28 mouse cellular contexts compared by ENCODE assay signal in the genomic region with DNA sequence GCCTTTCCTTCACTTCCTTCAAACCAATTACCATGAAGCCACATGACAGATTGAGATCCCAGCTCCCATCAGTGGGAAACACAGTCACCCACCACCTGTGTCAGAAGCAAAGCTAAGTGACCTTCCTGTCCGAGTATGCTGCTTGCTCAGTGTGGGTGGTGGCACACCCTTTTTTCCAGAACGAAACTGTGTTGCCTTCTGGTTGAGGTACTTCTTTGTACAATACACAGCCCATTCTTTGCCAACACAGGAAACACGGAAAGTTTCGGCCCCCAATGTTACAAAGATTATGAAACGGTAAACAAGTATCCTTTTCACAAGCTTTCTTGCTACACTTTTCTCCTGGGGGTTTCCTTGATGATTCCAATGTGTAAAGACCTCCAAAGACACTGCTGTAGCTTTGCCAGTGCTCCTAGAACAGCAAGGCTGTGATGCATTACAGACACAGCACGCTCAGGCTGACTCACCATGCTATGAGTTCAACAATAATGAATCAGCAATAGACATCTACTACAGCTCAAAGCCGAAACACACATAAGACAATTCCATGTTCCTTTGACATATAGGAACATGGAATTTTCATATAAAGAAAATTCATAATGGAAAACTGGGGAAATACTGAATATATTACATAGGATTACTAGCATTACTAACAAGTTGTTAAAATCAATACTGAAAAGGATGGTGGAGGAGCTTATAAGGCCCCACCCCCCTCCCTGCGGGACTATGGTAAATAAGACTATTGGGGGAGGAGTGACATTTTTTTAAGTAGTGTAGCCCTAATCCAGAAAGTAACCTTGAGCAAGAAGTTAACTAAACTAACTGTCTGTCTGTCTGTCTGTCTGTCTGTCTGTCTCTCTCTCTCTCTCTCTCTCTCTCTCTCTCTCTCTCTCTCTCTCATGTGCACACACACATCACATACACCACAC. TPM values are rescaled to one million over a fixed set of nuclear protein-coding genes. Genes with fewer than 3 reads are reported as not detected.
DNase-seq lines count a peak whose midpoint lies in the region; ATAC-seq and TF ChIP-seq lines count a peak whose summit lies in the region.
"Had no signal": no experiment of that assay in that cellular context is flagged by ENCODE, and none has a peak within 500 bp of the region (broad histone marks: within the 10 kb centered on the region; RNA-seq: fewer than 3 reads in every experiment).

No protein-coding gene starts in this region.

- DNase-seq in heart, adult 11 months, result peak; percentile 70
- DNase-seq in testis, postnatal 14 days (ENCODE audit: low spot score), result peak; percentile 62
- no peak for DNase-seq in testis, postnatal 10 days (ENCODE audit: low spot score)
- DNase-seq in liver, embryonic 14.5 days (ENCODE audit: low read depth in 3 of 3, low spot score in 3 of 3), result no peak
- no peak for DNase-seq in liver, postnatal 0 days
- DNase-seq in thymus, adult 2 months, result no peak
- DNase-seq in cerebellum, adult 9-10 months, result no peak
- DNase-seq: adrenal gland, postnatal 10 days; adrenal gland, postnatal 36 days; B cell, adult 2 months; cerebellum, adult 11 months; cerebellum, postnatal 10 days; cerebellum, postnatal 36 days; gastrocnemius, postnatal 10 days; gastrocnemius, postnatal 36 days; heart, postnatal 10 days; heart, postnatal 36 days had no signal

- H3K27ac ChIP-seq in heart, embryonic 12.5 days (ENCODE audit: poor library complexity, severe bottlenecking), result no peak overlapping the region
- no peak overlapping the region for H3K27ac ChIP-seq in liver, embryonic 14.5 days
- no peak overlapping the region for H3K27ac ChIP-seq in liver, postnatal 0 days (ENCODE audit: low read depth)
- no peak overlapping the region for H3K27ac ChIP-seq in thymus, adult 2 months (ENCODE audit: control insufficient read depth, insufficient read depth, low read length)
- H3K27ac ChIP-seq: forebrain, embryonic 10.5 days; forebrain, embryonic 13.5 days; heart, embryonic 15.5 days; hindbrain, embryonic 10.5 days; hindbrain, embryonic 13.5 days had no signal

- TF ChIP-seq EP300 in liver, embryonic 14.5 days (IDR thresholded peaks at IDR 0.05; ENCODE audit: low read depth), result no peak
- no peak for TF ChIP-seq EP300 in liver, postnatal 0 days (IDR thresholded peaks at IDR 0.05; ENCODE audit: low read depth)

- no peaks in the 10 kb centered on the region for H3K27me3 ChIP-seq in heart, embryonic 12.5 days (replicated peaks)
- no peaks in the 10 kb centered on the region for H3K27me3 ChIP-seq in liver, embryonic 14.5 days (ENCODE audit: control insufficient read depth, insufficient read depth, low read length)
- no peaks in the 10 kb centered on the region for H3K27me3 ChIP-seq in liver, postnatal 0 days (ENCODE audit: insufficient read depth, low read length)
- no peaks in the 10 kb centered on the region for H3K27me3 ChIP-seq in thymus, adult 2 months (ENCODE audit: control insufficient read depth, insufficient read depth, low read length)
- H3K27me3 ChIP-seq: CH12.LX; forebrain, embryonic 13.5 days; heart, embryonic 15.5 days; hindbrain, embryonic 13.5 days had no signal

- H3K9ac ChIP-seq in heart, embryonic 12.5 days, result no peak overlapping the region
- no peak overlapping the region for H3K9ac ChIP-seq in liver, embryonic 14.5 days (replicated peaks)
- no peak overlapping the region for H3K9ac ChIP-seq in liver, postnatal 0 days (replicated peaks)
- H3K9ac ChIP-seq: forebrain, embryonic 13.5 days; heart, embryonic 15.5 days; hindbrain, embryonic 13.5 days had no signal

- no peak overlapping the region for H3K4me2 ChIP-seq in heart, embryonic 12.5 days
- no peak overlapping the region for H3K4me2 ChIP-seq in liver, embryonic 14.5 days (ENCODE audit: low read depth)
- no peak overlapping the region for H3K4me2 ChIP-seq in liver, postnatal 0 days (ENCODE audit: low read depth, low read length)
- H3K4me2 ChIP-seq: forebrain, embryonic 13.5 days; heart, embryonic 11.5 days; heart, embryonic 15.5 days; hindbrain, embryonic 13.5 days had no signal

- H3K4me1 ChIP-seq in heart, embryonic 12.5 days (replicated peaks), result peaks cover 8% of the 10 kb centered on the region; the same call in 1 of the 2 replicates
- H3K4me1 ChIP-seq in liver, embryonic 14.5 days (replicated peaks; ENCODE audit: control insufficient read depth in 2 of 2, insufficient read depth in 2 of 2, low read length in 1 of 2), result peaks cover 5 to 6% of the 10 kb centered on the region in 2 experiments; a peak in 3 of 4 replicates
- no peaks in the 10 kb centered on the region for H3K4me1 ChIP-seq in liver, postnatal 0 days (ENCODE audit: insufficient read depth)
- no peaks in the 10 kb centered on the region for H3K4me1 ChIP-seq in thymus, adult 2 months (replicated peaks; ENCODE audit: control insufficient read depth, insufficient read depth, low read length)
- H3K4me1 ChIP-seq: forebrain, embryonic 10.5 days; hindbrain, embryonic 10.5 days had no signal

- ATAC-seq in heart, embryonic 12.5 days (ENCODE audit: insufficient number of reproducible peaks, low FRiP score), result no peak
- peak; percentile 68; the same call in 1 of the 2 replicates for ATAC-seq in liver, embryonic 14.5 days (ENCODE audit: insufficient read depth)
- peak; percentile 53 for ATAC-seq in liver, postnatal 0 days
- ATAC-seq: forebrain, embryonic 13.5 days; forebrain, embryonic 16.5 days; hindbrain, embryonic 16.5 days had no signal

- H3K9me3 ChIP-seq in heart, embryonic 12.5 days (replicated peaks), result peaks cover 4% of the 10 kb centered on the region
- no peaks in the 10 kb centered on the region for H3K9me3 ChIP-seq in liver, embryonic 14.5 days (ENCODE audit: control insufficient read depth, low read length)
- H3K9me3 ChIP-seq in liver, postnatal 0 days (ENCODE audit: low read length), result 0 out of 2 replicates have a peak, but pooled peaks cover 3% of the 10 kb centered on the region

- TF ChIP-seq CTCF in liver, embryonic 14.5 days (IDR thresholded peaks at IDR 0.05; ENCODE audit: low read depth), result no peak
- TF ChIP-seq CTCF in liver, postnatal 0 days (IDR thresholded peaks at IDR 0.05; ENCODE audit: low read depth), result no peak
- TF ChIP-seq CTCF in thymus, adult 2 months (IDR thresholded peaks at IDR 0.05; ENCODE audit: borderline replicate concordance, control insufficient read depth, extremely low read depth, insufficient read depth, low read length, poor library complexity), result no peak

- H3K4me3 ChIP-seq in heart, embryonic 12.5 days, result no peak overlapping the region
- H3K4me3 ChIP-seq in liver, embryonic 14.5 days (ENCODE audit: insufficient read depth in 1 of 2, low read depth in 2 of 2, low read length in 2 of 2), result no peak overlapping the region
- no peak overlapping the region for H3K4me3 ChIP-seq in liver, postnatal 0 days (ENCODE audit: low read depth, low read length)
- no peak overlapping the region for H3K4me3 ChIP-seq in thymus, adult 2 months (ENCODE audit: control insufficient read depth, insufficient read depth, low read length)
- H3K4me3 ChIP-seq: forebrain, embryonic 10.5 days; forebrain, embryonic 13.5 days; heart, embryonic 15.5 days; hindbrain, embryonic 10.5 days; hindbrain, embryonic 13.5 days had no signal

- no peak for TF ChIP-seq POLR2A in thymus, adult 2 months (IDR thresholded peaks at IDR 0.05; ENCODE audit: control insufficient read depth, extremely low read depth, insufficient read depth, low read length, poor library complexity)

- no peaks in the 10 kb centered on the region for H3K36me3 ChIP-seq in heart, embryonic 12.5 days
- no peaks in the 10 kb centered on the region for H3K36me3 ChIP-seq in liver, embryonic 14.5 days (replicated peaks; ENCODE audit: control insufficient read depth, insufficient read depth, low read depth)
- H3K36me3 ChIP-seq in liver, postnatal 0 days (replicated peaks; ENCODE audit: insufficient read depth, low read length), result no peaks in the 10 kb centered on the region
- no peaks in the 10 kb centered on the region for H3K36me3 ChIP-seq in thymus, adult 2 months (ENCODE audit: control insufficient read depth, insufficient read depth, low read length)
- H3K36me3 ChIP-seq: forebrain, embryonic 10.5 days; G1E; heart, embryonic 15.5 days; hindbrain, embryonic 10.5 days had no signal

- WGBS in heart, embryonic 12.5 days, result 80% methylated on average over 8 of the region's 8 CpGs
- 62% methylated on average over 8 of the region's 8 CpGs for WGBS in liver, embryonic 14.5 days (ENCODE audit: insufficient replicate concordance)
- WGBS in liver, postnatal 0 days (ENCODE audit: insufficient replicate concordance), result 68% methylated on average over 8 of the region's 8 CpGs
- 83% methylated on average over 8 of the region's 8 CpGs for WGBS in thymus, adult 2 months

RNA-seq across cellular contexts. Expression of gene Reln, which starts 15.8 kb away (rescaled TPM):
- 4.6 TPM in 2 replicates for polyA plus RNA-seq in heart, embryonic 12.5 days (2016; fragmentation: Nextera tagmentation; extraction: Ambion mirVana)
- 25.4 and 38.7 TPM in 2 replicates for polyA plus RNA-seq in liver, embryonic 14.5 days (2012; rRNA removed)
- polyA plus RNA-seq in liver, embryonic 14.5 days (2014; fragmentation: Nextera tagmentation; extraction: Ambion mirVana), result 25.7 and 27.4 TPM in 2 replicates
- polyA plus RNA-seq in liver, postnatal 0 days (2015; fragmentation: Nextera tagmentation; extraction: Ambion mirVana), result 15.0 and 16.8 TPM in 2 replicates
- polyA plus RNA-seq in thymus, adult 2 months (2012; rRNA removed), result 0.61 and 0.92 TPM in 2 replicates

Comparison
In these comparisons a context has a peak if more than half of its experiments do, and no peak if none do; other contexts are left out.
1. DNase-seq: peak in heart, adult 11 months (single experiment) and testis, postnatal 14 days (single experiment); none in testis, postnatal 10 days (single experiment), liver, embryonic 14.5 days (0 of 3), liver, postnatal 0 days (single experiment), thymus, adult 2 months (single experiment) and cerebellum, adult 9-10 months (single experiment).